Mouse (Mus musculus): ENCODE measurements at regions not wholly inside any gene's neighbourhood (a gene's known extent, or its start where the extent isn't known, plus 50 kb on each side); places are given as distances from the start of the nearest gene placed in this dataset.
"Not testable (repeated sequence)": the region's sequence is repeated elsewhere in the genome, so short reads cannot be mapped to it uniquely, and the experiment has no call there.

- no peak for DNase-seq (ENCODE audit: low read depth, low spot score)
Observed at GRCm38 (mm10) chr19:59516957-59517356, 58.8 kb downstream of the Emx2 start.

GRCm38 (mm10) chr19:59519156-59519555, 61.0 kb downstream of the Emx2 start:
- DNase-seq (ENCODE audit: low read depth, low spot score) = no peak

GRCm38 (mm10) chr19:59522176-59522575, 64.0 kb downstream of the Emx2 start:
- no peak for DNase-seq (ENCODE audit: low read depth, low spot score)

GRCm38 (mm10) chr19:59523356-59523755, 65.2 kb downstream of the Emx2 start:
- no peak for DNase-seq (ENCODE audit: low read depth, low spot score)

GRCm38 (mm10) chr19:59564101-59564500, 105.9 kb downstream of the Emx2 start:
- no peak for DNase-seq (ENCODE audit: low read depth, low spot score)

GRCm38 (mm10) chr19:59568907-59569306, 110.7 kb downstream of the Emx2 start:
- no peak for DNase-seq (ENCODE audit: low read depth, low spot score)

- DNase-seq (ENCODE audit: low read depth, low spot score) = not testable (repeated sequence)
Observed at GRCm38 (mm10) chr19:59569590-59569989, 111.4 kb downstream of the Emx2 start.

- no peak for DNase-seq (ENCODE audit: low read depth, low spot score)
Observed at GRCm38 (mm10) chr19:59574346-59574745, 116.2 kb downstream of the Emx2 start.

GRCm38 (mm10) chr19:59577886-59578285, 119.7 kb downstream of the Emx2 start:
- no peak for DNase-seq (ENCODE audit: low read depth, low spot score)

GRCm38 (mm10) chr19:59579676-59580075, 121.5 kb downstream of the Emx2 start:
- no peak for DNase-seq (ENCODE audit: low read depth, low spot score)

GRCm38 (mm10) chr19:59585835-59586234, 127.7 kb downstream of the Emx2 start:
- no peak for DNase-seq (ENCODE audit: low read depth, low spot score)

GRCm38 (mm10) chr19:59587303-59587702, 129.1 kb downstream of the Emx2 start:
- no peak for DNase-seq (ENCODE audit: low read depth, low spot score)

- no peak for DNase-seq (ENCODE audit: low read depth, low spot score)
Observed at GRCm38 (mm10) chr19:59588068-59588522, 129.9 kb downstream of the Emx2 start.

- DNase-seq (ENCODE audit: low read depth, low spot score) = no peak
Observed at GRCm38 (mm10) chr19:59590021-59590420, 131.8 kb downstream of the Emx2 start.

- DNase-seq (ENCODE audit: low read depth, low spot score) = no peak
Observed at GRCm38 (mm10) chr19:59592060-59592459, 133.9 kb downstream of the Emx2 start.

GRCm38 (mm10) chr19:59624288-59624795, 166.2 kb downstream of the Emx2 start:
- no peak for DNase-seq (ENCODE audit: low read depth, low spot score)

- DNase-seq (ENCODE audit: low read depth, low spot score) = no peak
Observed at GRCm38 (mm10) chr19:59627681-59628080, 169.5 kb downstream of the Emx2 start.

- DNase-seq (ENCODE audit: low read depth, low spot score) = no peak
Observed at GRCm38 (mm10) chr19:59628296-59629160, 170.4 kb downstream of the Emx2 start.

- no peak for DNase-seq (ENCODE audit: low read depth, low spot score)
Observed at GRCm38 (mm10) chr19:59629161-59629445, 170.9 kb downstream of the Emx2 start.

GRCm38 (mm10) chr19:59630095-59630494, 171.9 kb downstream of the Emx2 start:
- DNase-seq (ENCODE audit: low read depth, low spot score) = no peak

- DNase-seq (ENCODE audit: low read depth, low spot score) = no peak
Observed at GRCm38 (mm10) chr19:59630706-59631105, 172.5 kb downstream of the Emx2 start.

GRCm38 (mm10) chr19:59631541-59631940, 173.4 kb downstream of the Emx2 start:
- DNase-seq (ENCODE audit: low read depth, low spot score) = no peak

- no peak for DNase-seq (ENCODE audit: low read depth, low spot score)
Observed at GRCm38 (mm10) chr19:59636271-59636670, 178.1 kb downstream of the Emx2 start.
